Mouse (Mus musculus) 3T3-L1 (cell line): Measurements from ENCODE around the gene Zscan12.
A peak's percentile ranks its signal among the peaks of the same experiment; 100 is the strongest.

Source experiments
- DNase-seq: peaks from one replicate; pipeline ENCODE4 v3.0.0-alpha.2; 2015; ENCODE audit warnings: low read depth, low spot score

Zscan12 gene

DNA sequence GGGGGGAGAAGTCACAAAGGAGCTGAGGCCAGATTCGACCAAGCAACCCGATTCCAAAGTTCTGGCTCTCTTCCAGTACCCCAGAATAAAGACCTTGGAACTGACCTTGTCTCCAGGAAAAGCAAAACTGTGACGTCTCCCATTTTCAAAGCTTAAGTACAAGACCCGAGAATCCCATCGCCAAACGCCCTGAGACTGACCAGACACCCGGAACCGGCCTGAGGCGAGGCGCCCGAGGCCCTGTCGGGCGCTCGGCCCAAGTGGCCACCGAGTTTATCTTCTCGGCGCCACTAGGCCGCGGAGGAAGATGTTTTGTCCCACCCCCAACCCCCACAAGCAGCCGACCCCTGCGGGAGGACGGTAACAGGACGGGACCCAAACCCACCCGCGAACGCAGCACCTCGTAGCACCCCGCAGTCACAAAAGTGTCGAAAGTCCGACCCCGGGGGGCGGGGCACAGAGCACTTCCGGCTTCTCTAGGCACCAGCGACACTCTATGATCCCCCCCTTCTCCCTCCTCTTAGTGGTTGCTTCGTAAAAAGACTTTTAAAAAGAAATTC lies 39.7 kb downstream of the Zscan12 start, which contains the start of gene Zkscan3:
Zkscan3 (minus strand) TSS at position 469 of the 560 bp plus-strand sequence.
- DNase-seq: peak; percentile 83

DNA sequence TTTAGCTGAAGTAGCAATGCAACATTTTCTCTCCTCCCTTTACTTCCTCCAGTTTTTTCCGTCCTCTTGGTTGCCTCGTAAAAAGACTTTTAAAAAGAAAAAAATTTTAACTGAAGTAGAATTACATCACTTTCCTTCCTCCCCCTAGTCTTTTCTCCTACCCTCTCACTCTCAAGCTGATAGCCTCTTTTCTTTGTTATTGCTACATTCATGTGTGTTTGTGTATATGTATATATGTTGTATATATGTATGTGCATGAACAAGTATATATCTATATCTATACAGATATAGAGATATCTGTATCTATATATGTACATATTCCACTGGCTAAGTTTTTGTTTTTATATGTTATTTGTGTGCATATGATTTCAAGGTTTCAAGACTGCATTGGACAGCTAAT lies 40.2 kb downstream of the Zscan12 start:
- DNase-seq: no peak

- DNase-seq: no peak
Measured at GRCm38 (mm10) chr13:21407341-21407740, 44.7 kb downstream of the Zscan12 start.

- peak; percentile 76 for DNase-seq
Measured at GRCm38 (mm10) chr13:21407969-21408804, 45.6 kb downstream of the Zscan12 start.

GRCm38 (mm10) chr13:21408805-21409459 lies 46.3 kb downstream of the Zscan12 start:
- no peak for DNase-seq

DNA sequence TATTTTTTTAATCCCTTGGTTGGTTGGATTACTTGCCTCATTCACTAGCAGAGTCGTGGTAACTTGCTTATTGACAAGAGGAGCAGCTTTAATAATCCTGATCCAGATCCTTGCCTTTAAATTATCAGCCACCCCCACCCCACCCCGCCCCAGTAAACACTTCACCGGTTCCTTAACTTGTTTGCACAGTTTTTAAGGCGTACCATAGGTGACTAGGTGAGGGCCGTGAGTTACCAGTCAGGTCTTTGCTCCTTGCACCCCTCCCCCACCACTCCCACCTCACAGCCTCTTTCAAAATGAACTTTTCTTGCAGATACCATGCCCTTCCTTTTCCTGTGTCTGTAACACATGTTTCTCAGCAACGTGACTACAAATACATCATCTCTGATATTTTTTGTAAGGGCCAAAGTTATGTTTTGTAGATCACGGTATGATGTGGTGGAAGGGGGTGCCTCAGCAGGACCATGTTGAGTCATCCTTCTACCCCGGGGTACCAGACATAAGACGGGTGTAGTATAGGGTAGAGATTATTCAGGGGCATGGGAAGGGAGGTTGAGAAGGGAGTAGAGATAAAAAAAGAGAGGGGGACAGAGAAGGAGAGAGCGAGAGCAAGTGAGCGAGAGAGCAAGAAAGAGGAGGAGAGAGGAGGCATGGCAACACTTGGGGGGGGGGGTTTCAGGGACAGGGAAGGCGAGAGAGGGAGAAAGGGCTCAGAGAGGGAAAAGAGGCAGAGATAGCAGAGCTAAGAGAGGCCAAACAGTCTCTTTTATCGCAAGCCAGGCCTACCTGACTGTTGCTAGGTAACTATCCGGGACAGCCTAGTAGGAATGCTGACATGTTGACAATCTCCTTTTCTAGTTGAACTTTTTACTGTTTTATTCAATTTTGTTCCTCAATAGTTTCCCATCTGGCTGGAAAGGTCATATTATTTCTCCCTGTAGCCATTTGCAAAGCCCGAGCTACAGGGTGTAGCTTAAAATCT lies 51.9 kb downstream of the Zscan12 start:
- no peak for DNase-seq

GRCm38 (mm10) chr13:21415266-21415665 lies 52.6 kb downstream of the Zscan12 start:
- DNase-seq: no peak

GRCm38 (mm10) chr13:21415750-21416149 lies 53.1 kb downstream of the Zscan12 start:
- no peak for DNase-seq

DNA sequence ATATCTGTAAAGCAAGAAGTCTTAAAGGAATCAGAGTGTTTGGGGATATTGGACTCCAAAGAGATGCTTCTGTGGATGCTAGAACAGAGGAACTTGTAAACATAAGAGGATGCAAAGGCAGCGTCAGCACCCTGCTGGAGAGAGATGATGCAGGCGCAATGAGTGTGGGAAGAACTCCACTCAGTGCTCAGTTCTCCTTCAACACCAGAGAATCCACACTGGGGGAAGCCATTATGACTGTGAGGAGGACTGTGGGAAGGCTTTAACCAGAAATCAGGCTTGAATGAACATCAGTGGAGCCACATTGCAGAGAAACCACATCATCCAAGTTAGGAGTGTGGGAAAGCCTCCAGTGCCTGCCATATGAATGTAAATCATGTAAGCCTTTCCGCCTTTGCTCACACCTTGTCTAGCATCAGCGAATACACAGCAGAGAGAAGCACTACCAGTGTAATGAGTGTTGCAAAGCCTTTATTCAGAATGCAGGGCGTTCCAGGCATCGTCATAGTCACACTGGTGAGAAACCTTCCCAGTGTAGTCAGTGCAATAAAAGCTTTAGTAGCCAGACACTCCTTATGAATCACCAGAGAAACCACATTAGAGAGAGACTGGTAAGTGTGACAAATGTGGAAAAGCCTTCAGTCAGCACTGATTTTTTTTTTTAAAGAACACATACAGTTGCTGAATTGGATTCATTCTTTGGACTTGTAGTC lies 54.8 kb downstream of the Zscan12 start:
- peak; percentile 80 for DNase-seq

GRCm38 (mm10) chr13:21418865-21419264 lies 56.2 kb downstream of the Zscan12 start:
- DNase-seq: no peak
